Mouse (Mus musculus): ENCODE measurements around the gene Anapc16. TPM values are rescaled to one million over a fixed set of nuclear protein-coding genes. Genes with fewer than 3 reads are reported as not detected.

The Anapc16 gene
- polyA plus RNA-seq, 1 experiment from 2014 or later, result 94.6 TPM

GRCm38 (mm10) chr10:59952781-59953563 lies 50.0 kb downstream of the Anapc16 start:
- peaks cover 20% of the 10 kb centered on the region for H3K4me1 ChIP-seq (replicated peaks; ENCODE audit: control insufficient read depth, insufficient read depth, low read length)
- ATAC-seq (replicated peaks; ENCODE audit: low FRiP score), result no peak
- H3K36me3 ChIP-seq (ENCODE audit: control insufficient read depth, insufficient read depth, low read length), result no peaks in the 10 kb centered on the region
- peak overlapping the region; percentile 93 for H3K27ac ChIP-seq (ENCODE audit: low read depth, low read length)
- DNase-seq (ENCODE audit: low spot score), result peak; percentile 69
- H3K9ac ChIP-seq (ENCODE audit: low read length), result peak overlapping the region; percentile 72
- no peaks in the 10 kb centered on the region for H3K27me3 ChIP-seq (ENCODE audit: control insufficient read depth, insufficient read depth, low read length)
- H3K9me3 ChIP-seq (ENCODE audit: control insufficient read depth, low read length), result no peaks in the 10 kb centered on the region
- 19% methylated on average over 16 of the region's 16 CpGs for WGBS
- peak overlapping the region; percentile 96 for H3K4me2 ChIP-seq (ENCODE audit: low read depth, low read length, severe bottlenecking)
- H3K4me3 ChIP-seq (ENCODE audit: low read depth, low read length), result peak overlapping the region; percentile 84

GRCm38 (mm10) chr10:59952152-59952780 lies 50.7 kb downstream of the Anapc16 start:
- H3K9me3 ChIP-seq (ENCODE audit: control insufficient read depth, low read length), result no peaks in the 10 kb centered on the region
- H3K4me3 ChIP-seq (ENCODE audit: low read depth, low read length), result peak overlapping the region; percentile 84
- H3K4me1 ChIP-seq (replicated peaks; ENCODE audit: control insufficient read depth, insufficient read depth, low read length), result peaks cover 13% of the 10 kb centered on the region
- H3K4me2 ChIP-seq (ENCODE audit: low read depth, low read length, severe bottlenecking), result peak overlapping the region; percentile 96
- H3K27ac ChIP-seq (ENCODE audit: low read depth, low read length), result peak overlapping the region; percentile 93
- ATAC-seq (replicated peaks; ENCODE audit: low FRiP score) (peak; percentile 42), DNase-seq (ENCODE audit: low spot score) (peak; percentile 89)
- H3K27me3 ChIP-seq (ENCODE audit: control insufficient read depth, insufficient read depth, low read length), result no peaks in the 10 kb centered on the region
- peak overlapping the region; percentile 72 for H3K9ac ChIP-seq (ENCODE audit: low read length)
- under 1% methylated on average over 31 of the region's 31 CpGs for WGBS
- no peaks in the 10 kb centered on the region for H3K36me3 ChIP-seq (ENCODE audit: control insufficient read depth, insufficient read depth, low read length)

- peak; percentile 97 for ATAC-seq (replicated peaks; ENCODE audit: low FRiP score)
- H3K4me2 ChIP-seq (ENCODE audit: low read depth, low read length, severe bottlenecking), result peak within 1 kb of the TSS; percentile 96
- H3K27ac ChIP-seq (ENCODE audit: low read depth, low read length), result peak within 1 kb of the TSS; percentile 93
- peak within 1 kb of the TSS; percentile 84 for H3K4me3 ChIP-seq (ENCODE audit: low read depth, low read length)
- no peaks in the 10 kb centered on the region for H3K9me3 ChIP-seq (ENCODE audit: control insufficient read depth, low read length)
- WGBS, result under 1% methylated on average over 74 of the region's 76 CpGs
- H3K4me1 ChIP-seq (replicated peaks; ENCODE audit: control insufficient read depth, insufficient read depth, low read length), result peaks cover 7% of the 10 kb centered on the region; the same call in 1 of the 2 replicates
- no peaks in the 10 kb centered on the region for H3K36me3 ChIP-seq (ENCODE audit: control insufficient read depth, insufficient read depth, low read length)
- peak; percentile 100 for DNase-seq (ENCODE audit: low spot score)
- H3K9ac ChIP-seq (ENCODE audit: low read length), result peak within 1 kb of the TSS; percentile 94
- H3K27me3 ChIP-seq (ENCODE audit: control insufficient read depth, insufficient read depth, low read length), result no peaks in the 10 kb centered on the region
These were observed 51.5 kb downstream of the Anapc16 start, which contains the start of gene Ddit4 for GRCm38 (mm10) chr10:59951211-59952151. Gene Ddit4 (minus strand): TSS chr10:59951834.

GRCm38 (mm10) chr10:59950716-59951191 lies 52.2 kb downstream of the Anapc16 start:
- Histone ChIP-seq H3K4me1 (replicated peaks; ENCODE audit: control insufficient read depth, insufficient read depth, low read length) (peaks cover 7% of the 10 kb centered on the region; the same call in 1 of the 2 replicates), H3K4me3 (ENCODE audit: low read depth, low read length) (peak overlapping the region; percentile 84)
- 0% methylated on average over 23 of the region's 23 CpGs for WGBS

GRCm38 (mm10) chr10:59949783-59950605 lies 52.9 kb downstream of the Anapc16 start:
- no peak overlapping the region for H3K27ac ChIP-seq (ENCODE audit: low read depth, low read length)
- WGBS, result 40% methylated on average over 15 of the region's 15 CpGs

More at GRCm38 (mm10) chr10:59950716-59951191, 52.2 kb downstream of the Anapc16 start:
- Histone ChIP-seq H3K4me2 (ENCODE audit: low read depth, low read length, severe bottlenecking) (peak overlapping the region; percentile 96), H3K9ac (ENCODE audit: low read length) (peak overlapping the region; percentile 94), H3K27me3 (ENCODE audit: control insufficient read depth, insufficient read depth, low read length) (no peaks in the 10 kb centered on the region), H3K36me3 (ENCODE audit: control insufficient read depth, insufficient read depth, low read length) (no peaks in the 10 kb centered on the region), H3K27ac (ENCODE audit: low read depth, low read length) (peak overlapping the region; percentile 78; the same call in 1 of the 2 replicates), H3K9me3 (ENCODE audit: control insufficient read depth, low read length) (no peaks in the 10 kb centered on the region)
- DNase-seq (ENCODE audit: low spot score), result peak; percentile 87
- peak; percentile 47 for ATAC-seq (replicated peaks; ENCODE audit: low FRiP score)

GRCm38 (mm10) chr10:59949255-59949648 lies 53.7 kb downstream of the Anapc16 start:
- Histone ChIP-seq H3K27me3 (ENCODE audit: control insufficient read depth, insufficient read depth, low read length) (no peaks in the 10 kb centered on the region), H3K36me3 (ENCODE audit: control insufficient read depth, insufficient read depth, low read length) (no peaks in the 10 kb centered on the region), H3K4me2 (ENCODE audit: low read depth, low read length, severe bottlenecking) (peak overlapping the region; percentile 96; the same call in 1 of the 2 replicates), H3K9ac (ENCODE audit: low read length) (peak overlapping the region; percentile 94; the same call in 1 of the 2 replicates), H3K9me3 (ENCODE audit: control insufficient read depth, low read length) (no peaks in the 10 kb centered on the region), H3K27ac (ENCODE audit: low read depth, low read length) (no peak overlapping the region), H3K4me1 (replicated peaks; ENCODE audit: control insufficient read depth, insufficient read depth, low read length) (peaks cover 7% of the 10 kb centered on the region; the same call in 1 of the 2 replicates), H3K4me3 (ENCODE audit: low read depth, low read length) (no peak overlapping the region)
- ATAC-seq (replicated peaks; ENCODE audit: low FRiP score) (no peak), DNase-seq (ENCODE audit: low spot score) (no peak)
- 84% methylated on average over 1 of the region's 1 CpGs for WGBS

More at GRCm38 (mm10) chr10:59949783-59950605, 52.9 kb downstream of the Anapc16 start:
- Histone ChIP-seq H3K4me3 (ENCODE audit: low read depth, low read length) (peak overlapping the region; percentile 84), H3K4me1 (replicated peaks; ENCODE audit: control insufficient read depth, insufficient read depth, low read length) (peaks cover 7% of the 10 kb centered on the region; the same call in 1 of the 2 replicates), H3K27me3 (ENCODE audit: control insufficient read depth, insufficient read depth, low read length) (no peaks in the 10 kb centered on the region), H3K9ac (ENCODE audit: low read length) (peak overlapping the region; percentile 94), H3K36me3 (ENCODE audit: control insufficient read depth, insufficient read depth, low read length) (no peaks in the 10 kb centered on the region), H3K9me3 (ENCODE audit: control insufficient read depth, low read length) (no peaks in the 10 kb centered on the region), H3K4me2 (ENCODE audit: low read depth, low read length, severe bottlenecking) (peak overlapping the region; percentile 96)
- ATAC-seq (replicated peaks; ENCODE audit: low FRiP score) (no peak), DNase-seq (ENCODE audit: low spot score) (no peak)

GRCm38 (mm10) chr10:59948363-59949254 lies 54.3 kb downstream of the Anapc16 start:
- 54% methylated on average over 6 of the region's 6 CpGs for WGBS
- Histone ChIP-seq H3K4me2 (ENCODE audit: low read depth, low read length, severe bottlenecking) (no peak overlapping the region), H3K27me3 (ENCODE audit: control insufficient read depth, insufficient read depth, low read length) (no peaks in the 10 kb centered on the region), H3K4me3 (ENCODE audit: low read depth, low read length) (no peak overlapping the region), H3K9ac (ENCODE audit: low read length) (no peak overlapping the region), H3K27ac (ENCODE audit: low read depth, low read length) (no peak overlapping the region), H3K36me3 (ENCODE audit: control insufficient read depth, insufficient read depth, low read length) (no peaks in the 10 kb centered on the region), H3K9me3 (ENCODE audit: control insufficient read depth, low read length) (peaks cover 2% of the 10 kb centered on the region; the same call in 1 of the 2 replicates), H3K4me1 (replicated peaks; ENCODE audit: control insufficient read depth, insufficient read depth, low read length) (peaks cover 7% of the 10 kb centered on the region; the same call in 1 of the 2 replicates)
- ATAC-seq (replicated peaks; ENCODE audit: low FRiP score) (no peak), DNase-seq (ENCODE audit: low spot score) (no peak)
